ENCODE assay signal across 11 mouse cellular contexts in the genomic region with DNA sequence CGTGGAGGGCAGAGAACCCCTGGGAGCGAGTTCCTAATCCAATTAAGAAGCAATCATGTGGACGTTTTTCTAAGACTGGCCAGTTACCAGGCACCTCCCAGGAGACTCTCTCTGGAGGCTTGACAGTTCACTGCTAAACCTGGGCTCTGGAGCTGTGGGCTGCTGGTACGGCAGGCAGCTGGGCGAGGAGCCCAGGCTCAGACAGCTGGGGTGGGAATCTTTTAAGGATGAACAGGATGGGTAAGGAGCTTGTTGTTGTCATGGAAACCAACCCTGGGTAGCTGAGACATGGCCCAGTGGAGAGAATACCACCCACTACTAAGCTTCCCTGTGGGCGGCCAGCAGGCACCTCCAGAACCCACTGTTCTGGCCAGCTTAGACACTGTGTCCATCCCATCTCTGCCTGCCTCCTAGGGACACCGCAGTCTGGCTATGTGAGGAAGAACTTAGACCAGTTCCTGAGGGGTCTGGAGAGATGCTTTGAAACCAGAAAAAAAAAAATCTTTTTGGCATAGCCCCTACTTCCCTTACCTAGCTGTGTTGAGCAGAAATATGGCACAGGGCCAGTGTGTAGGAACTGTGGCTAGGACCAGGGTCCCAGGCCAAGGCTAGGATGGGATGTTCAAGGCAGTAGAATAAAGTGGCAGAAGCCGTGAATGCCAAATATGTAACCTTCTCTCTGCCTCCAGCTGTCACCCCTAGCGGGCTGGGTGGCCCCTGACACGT. TPM values are rescaled to one million over a fixed set of nuclear protein-coding genes. Genes with fewer than 3 reads are reported as not detected.
A peak's percentile ranks its signal among the peaks of the same experiment; 100 is the strongest.
DNase-seq lines count a peak whose midpoint lies in the region; ATAC-seq and TF ChIP-seq lines count a peak whose summit lies in the region.
"Had no signal": no experiment of that assay in that cellular context is flagged by ENCODE, and none has a peak within 500 bp of the region (broad histone marks: within the 10 kb centered on the region; RNA-seq: fewer than 3 reads in every experiment).

No protein-coding gene starts in this region.

- no peaks in the 10 kb centered on the region for H3K27me3 ChIP-seq in midbrain, embryonic 14.5 days (ENCODE audit: control insufficient read depth, insufficient read depth, low read length)
- peaks cover 26% of the 10 kb centered on the region for H3K27me3 ChIP-seq in liver, embryonic 12.5 days (replicated peaks)
- no peaks in the 10 kb centered on the region for H3K27me3 ChIP-seq in liver, postnatal 0 days (ENCODE audit: insufficient read depth, low read length)
- H3K27me3 ChIP-seq: stomach, embryonic 15.5 days had no signal

- no peak overlapping the region; the same call in 1 of the 2 replicates for H3K4me3 ChIP-seq in layer of hippocampus, adult 2 months
- H3K4me3 ChIP-seq in midbrain, embryonic 14.5 days (replicated peaks; ENCODE audit: low read depth, low read length): no peak overlapping the region
- H3K4me3 ChIP-seq in liver, embryonic 12.5 days: no peak overlapping the region
- H3K4me3 ChIP-seq in liver, postnatal 0 days (ENCODE audit: low read depth, low read length): no peak overlapping the region
- H3K4me3 ChIP-seq: stomach, embryonic 15.5 days had no signal

- peak overlapping the region; percentile 87 for H3K27ac ChIP-seq in layer of hippocampus, adult 2 months
- 0 out of 2 replicates have a peak overlapping the region, but pooled peaks have one; percentile 32 for H3K27ac ChIP-seq in midbrain, embryonic 14.5 days (replicated peaks; ENCODE audit: low read depth, low read length)
- no peak overlapping the region for H3K27ac ChIP-seq in liver, embryonic 12.5 days
- H3K27ac ChIP-seq in liver, postnatal 0 days (ENCODE audit: low read depth): no peak overlapping the region
- H3K27ac ChIP-seq: stomach, embryonic 15.5 days had no signal

- 13% methylated on average over 10 of the region's 10 CpGs for WGBS in midbrain, embryonic 14.5 days
- 40% methylated on average over 10 of the region's 10 CpGs for WGBS in liver, embryonic 12.5 days (ENCODE audit: insufficient replicate concordance)
- WGBS in liver, postnatal 0 days (ENCODE audit: insufficient replicate concordance): 42% methylated on average over 10 of the region's 10 CpGs

- TF ChIP-seq EP300 in liver, postnatal 0 days (IDR thresholded peaks at IDR 0.05; ENCODE audit: low read depth): no peak

- peaks cover 22% of the 10 kb centered on the region for H3K4me1 ChIP-seq in midbrain, embryonic 14.5 days (ENCODE audit: control insufficient read depth, insufficient read depth, low read length)
- H3K4me1 ChIP-seq in liver, embryonic 12.5 days: no peaks in the 10 kb centered on the region
- no peaks in the 10 kb centered on the region for H3K4me1 ChIP-seq in liver, postnatal 0 days (ENCODE audit: insufficient read depth)
- H3K4me1 ChIP-seq: stomach, embryonic 15.5 days had no signal

- no peak for TF ChIP-seq CTCF in layer of hippocampus, adult 2 months (conservative IDR thresholded peaks at IDR 0.05)
- TF ChIP-seq CTCF in liver, postnatal 0 days (IDR thresholded peaks at IDR 0.05; ENCODE audit: low read depth): no peak

- no peak overlapping the region for H3K9ac ChIP-seq in midbrain, embryonic 14.5 days (replicated peaks; ENCODE audit: low read length)
- H3K9ac ChIP-seq in liver, embryonic 12.5 days: no peak overlapping the region
- no peak overlapping the region for H3K9ac ChIP-seq in liver, postnatal 0 days (replicated peaks)
- H3K9ac ChIP-seq: stomach, embryonic 15.5 days had no signal

- DNase-seq in adipocyte (ENCODE audit: low spot score): peak; percentile 51
- DNase-seq in cerebellum, postnatal 14 days: peak; percentile 76 to 85
- peak; percentile 71 to 88 for DNase-seq in layer of hippocampus, adult 2 months (ENCODE audit: low spot score in 2 of 2)
- peak; percentile 78 for DNase-seq in midbrain, embryonic 14.5 days
- DNase-seq in ovary, postnatal 14 days (ENCODE audit: low spot score): no peak
- DNase-seq in liver, postnatal 0 days: no peak

- peak; percentile 55; the same call in 1 of the 2 replicates for ATAC-seq in midbrain, embryonic 14.5 days (ENCODE audit: low FRiP score, low TSS enrichment)
- ATAC-seq in liver, embryonic 12.5 days: no peak
- no peak for ATAC-seq in liver, postnatal 0 days
- ATAC-seq in megakaryocyte-erythroid progenitor cell, adult 5-6 weeks (replicated peaks; ENCODE audit: low FRiP score, low TSS enrichment, poor library complexity, severe bottlenecking): no peak

- H3K4me2 ChIP-seq in midbrain, embryonic 14.5 days (ENCODE audit: low read length): no peak overlapping the region
- H3K4me2 ChIP-seq in liver, embryonic 12.5 days: no peak overlapping the region
- H3K4me2 ChIP-seq in liver, postnatal 0 days (ENCODE audit: low read depth, low read length): no peak overlapping the region
- H3K4me2 ChIP-seq: stomach, embryonic 15.5 days had no signal

- no peaks in the 10 kb centered on the region for H3K9me3 ChIP-seq in midbrain, embryonic 14.5 days (ENCODE audit: control insufficient read depth, low read length)
- no peaks in the 10 kb centered on the region for H3K9me3 ChIP-seq in liver, embryonic 12.5 days (replicated peaks)
- no peaks in the 10 kb centered on the region for H3K9me3 ChIP-seq in liver, postnatal 0 days (ENCODE audit: low read length)
- H3K9me3 ChIP-seq: stomach, embryonic 15.5 days had no signal

- no peaks in the 10 kb centered on the region for H3K36me3 ChIP-seq in midbrain, embryonic 14.5 days (ENCODE audit: control insufficient read depth, insufficient read depth, low read length)
- no peaks in the 10 kb centered on the region for H3K36me3 ChIP-seq in liver, embryonic 12.5 days
- H3K36me3 ChIP-seq in liver, postnatal 0 days (replicated peaks; ENCODE audit: insufficient read depth, low read length): no peaks in the 10 kb centered on the region
- H3K36me3 ChIP-seq: stomach, embryonic 15.5 days had no signal

RNA-seq across cellular contexts. Expression of gene Rprml, which starts 17.0 kb away (rescaled TPM):
- total RNA-seq in layer of hippocampus, adult 2 months (2021): 100 to 1,000 TPM; 102 to 117 TPM
- 0.71 and 0.88 TPM in 2 replicates for polyA plus RNA-seq in midbrain, embryonic 14.5 days (2014; fragmentation: Nextera tagmentation; extraction: Ambion mirVana)
- polyA plus RNA-seq in liver, embryonic 12.5 days (2016; fragmentation: Nextera tagmentation; extraction: Ambion mirVana): not detected in 2 replicates
- not detected in 2 replicates for polyA plus RNA-seq in liver, postnatal 0 days (2015; fragmentation: Nextera tagmentation; extraction: Ambion mirVana)
- total RNA-seq in megakaryocyte-erythroid progenitor cell, adult 5-6 weeks (2014; fragmentation: Nextera tagmentation): not detected in 2 replicates
- not detected in 2 replicates for total RNA-seq in megakaryocyte-erythroid progenitor cell, adult 5-6 weeks (2017)
- total RNA-seq: megakaryocyte progenitor cell, adult 5-6 weeks had no signal
- polyA plus RNA-seq: stomach, embryonic 15.5 days had no signal

RNA-seq across cellular contexts. Expression of gene Lyzl6, which starts 27.7 kb away (rescaled TPM):
- not detected for total RNA-seq in layer of hippocampus, adult 2 months (2021)
- not detected in 2 replicates for polyA plus RNA-seq in midbrain, embryonic 14.5 days (2014; fragmentation: Nextera tagmentation; extraction: Ambion mirVana)
- polyA plus RNA-seq in liver, embryonic 12.5 days (2016; fragmentation: Nextera tagmentation; extraction: Ambion mirVana): not detected in 2 replicates
- polyA plus RNA-seq in liver, postnatal 0 days (2015; fragmentation: Nextera tagmentation; extraction: Ambion mirVana): not detected in 2 replicates
- not detected in 2 replicates for total RNA-seq in megakaryocyte-erythroid progenitor cell, adult 5-6 weeks (2014; fragmentation: Nextera tagmentation)
- total RNA-seq in megakaryocyte-erythroid progenitor cell, adult 5-6 weeks (2017): not detected in 2 replicates
- total RNA-seq: megakaryocyte progenitor cell, adult 5-6 weeks had no signal
- polyA plus RNA-seq: embryonic facial prominence, embryonic 11.5 days; stomach, embryonic 15.5 days had no signal

RNA-seq across cellular contexts. Expression of gene Gosr2, which starts 31.4 kb away (rescaled TPM):
- 10 to 100 TPM; 62.5 to 66.1 TPM for total RNA-seq in layer of hippocampus, adult 2 months (2021)
- polyA plus RNA-seq in midbrain, embryonic 14.5 days (2014; fragmentation: Nextera tagmentation; extraction: Ambion mirVana): 62.1 and 96.4 TPM in 2 replicates
- 54.4 and 55.2 TPM in 2 replicates for polyA plus RNA-seq in liver, embryonic 12.5 days (2016; fragmentation: Nextera tagmentation; extraction: Ambion mirVana)
- 39.3 and 43.1 TPM in 2 replicates for polyA plus RNA-seq in liver, postnatal 0 days (2015; fragmentation: Nextera tagmentation; extraction: Ambion mirVana)
- total RNA-seq in megakaryocyte-erythroid progenitor cell, adult 5-6 weeks (2014; fragmentation: Nextera tagmentation): 36.1 and 46.9 TPM in 2 replicates
- total RNA-seq in megakaryocyte-erythroid progenitor cell, adult 5-6 weeks (2017): 37.8 and 44.2 TPM in 2 replicates

RNA-seq across cellular contexts. Expression of gene Gm884, which starts 45.4 kb away (rescaled TPM):
- total RNA-seq in layer of hippocampus, adult 2 months (2021): not detected
- polyA plus RNA-seq in midbrain, embryonic 14.5 days (2014; fragmentation: Nextera tagmentation; extraction: Ambion mirVana): not detected in 2 replicates
- polyA plus RNA-seq in liver, embryonic 12.5 days (2016; fragmentation: Nextera tagmentation; extraction: Ambion mirVana): not detected in 2 replicates
- not detected in 2 replicates for polyA plus RNA-seq in liver, postnatal 0 days (2015; fragmentation: Nextera tagmentation; extraction: Ambion mirVana)
- not detected in 2 replicates for total RNA-seq in megakaryocyte-erythroid progenitor cell, adult 5-6 weeks (2014; fragmentation: Nextera tagmentation)
- total RNA-seq in megakaryocyte-erythroid progenitor cell, adult 5-6 weeks (2017): not detected in 2 replicates
- total RNA-seq: megakaryocyte progenitor cell, adult 5-6 weeks had no signal
- polyA plus RNA-seq: embryonic facial prominence, embryonic 11.5 days; stomach, embryonic 15.5 days had no signal

Comparison
In these comparisons a context has a peak if more than half of its experiments do, and no peak if none do; other contexts are left out.
1. DNase-seq: peak in adipocyte (single experiment), cerebellum, postnatal 14 days (2 of 2), layer of hippocampus, adult 2 months (2 of 2) and midbrain, embryonic 14.5 days (single experiment); none in ovary, postnatal 14 days (single experiment) and liver, postnatal 0 days (single experiment).
2. H3K27ac ChIP-seq: peak in layer of hippocampus, adult 2 months (single experiment) and midbrain, embryonic 14.5 days (single experiment); none in liver, embryonic 12.5 days (single experiment) and liver, postnatal 0 days (single experiment).